Mouse (Mus musculus): ENCODE measurements around the gene Gpx3. TPM values are rescaled to one million over a fixed set of nuclear protein-coding genes. Genes with fewer than 3 reads are reported as not detected.

Gpx3 gene
- polyA plus RNA-seq, 1 experiment: 0.79 TPM

- Histone ChIP-seq H3K9me3 (ENCODE audit: control insufficient read depth, low read length) (no peaks in the 10 kb centered on the region), H3K36me3 (ENCODE audit: control insufficient read depth) (peaks cover 13% of the 10 kb centered on the region), H3K4me3 (replicated peaks) (no peak overlapping the region), H3K27me3 (ENCODE audit: control insufficient read depth) (peaks cover 14% of the 10 kb centered on the region), H3K4me1 (ENCODE audit: control insufficient read depth) (peaks cover 10% of the 10 kb centered on the region)
- TF ChIP-seq TAL1 (IDR thresholded peaks at IDR 0.05; ENCODE audit: low read length) (no peak), GATA1 (IDR thresholded peaks at IDR 0.05; ENCODE audit: low read length) (no peak)
These were observed 5.0 kb downstream of the Gpx3 start for GRCm38 (mm10) chr11:54907259-54907658.

- H3K4me1 ChIP-seq (ENCODE audit: control insufficient read depth): peaks cover 2% of the 10 kb centered on the region
- no peaks in the 10 kb centered on the region for H3K9me3 ChIP-seq (ENCODE audit: control insufficient read depth, low read length)
- TF ChIP-seq TAL1 (IDR thresholded peaks at IDR 0.05; ENCODE audit: low read length) (no peak), GATA1 (IDR thresholded peaks at IDR 0.05; ENCODE audit: low read length) (no peak)
- no peaks in the 10 kb centered on the region for H3K27me3 ChIP-seq (ENCODE audit: control insufficient read depth)
- no peak overlapping the region for H3K4me3 ChIP-seq (replicated peaks)
- H3K36me3 ChIP-seq (ENCODE audit: control insufficient read depth): peaks cover 17% of the 10 kb centered on the region
These were observed 7.0 kb downstream of the Gpx3 start for GRCm38 (mm10) chr11:54909273-54909672.

GRCm38 (mm10) chr11:54910081-54910665, 7.9 kb downstream of the Gpx3 start:
- Histone ChIP-seq H3K4me3 (replicated peaks) (no peak overlapping the region), H3K4me1 (ENCODE audit: control insufficient read depth) (no peaks in the 10 kb centered on the region), H3K9me3 (ENCODE audit: control insufficient read depth, low read length) (no peaks in the 10 kb centered on the region), H3K36me3 (ENCODE audit: control insufficient read depth) (peaks cover 25% of the 10 kb centered on the region), H3K27me3 (ENCODE audit: control insufficient read depth) (no peaks in the 10 kb centered on the region)
- no peak for TF ChIP-seq TAL1 (IDR thresholded peaks at IDR 0.05; ENCODE audit: low read length)
- no peak for TF ChIP-seq GATA1 (IDR thresholded peaks at IDR 0.05; ENCODE audit: low read length)

- H3K36me3 ChIP-seq (ENCODE audit: control insufficient read depth): peaks cover 29% of the 10 kb centered on the region
- no peaks in the 10 kb centered on the region for H3K9me3 ChIP-seq (ENCODE audit: control insufficient read depth, low read length)
- no peaks in the 10 kb centered on the region for H3K4me1 ChIP-seq (ENCODE audit: control insufficient read depth)
- no peaks in the 10 kb centered on the region for H3K27me3 ChIP-seq (ENCODE audit: control insufficient read depth)
- TF ChIP-seq GATA1 (IDR thresholded peaks at IDR 0.05; ENCODE audit: low read length) (no peak), TAL1 (IDR thresholded peaks at IDR 0.05; ENCODE audit: low read length) (no peak)
- no peak overlapping the region for H3K4me3 ChIP-seq (replicated peaks)
These were observed 8.9 kb downstream of the Gpx3 start for GRCm38 (mm10) chr11:54911201-54911600.

- TF ChIP-seq TAL1 (IDR thresholded peaks at IDR 0.05; ENCODE audit: low read length): no peak
- TF ChIP-seq GATA1 (IDR thresholded peaks at IDR 0.05; ENCODE audit: low read length): no peak
- no peaks in the 10 kb centered on the region for H3K9me3 ChIP-seq (ENCODE audit: control insufficient read depth, low read length)
- H3K4me3 ChIP-seq (replicated peaks): no peak overlapping the region
- H3K4me1 ChIP-seq (ENCODE audit: control insufficient read depth): no peaks in the 10 kb centered on the region
- H3K36me3 ChIP-seq (ENCODE audit: control insufficient read depth): peaks cover 34% of the 10 kb centered on the region
- H3K27me3 ChIP-seq (ENCODE audit: control insufficient read depth): no peaks in the 10 kb centered on the region
These were observed 9.6 kb downstream of the Gpx3 start for GRCm38 (mm10) chr11:54911671-54912502.

- no peak for TF ChIP-seq GATA1 (IDR thresholded peaks at IDR 0.05; ENCODE audit: low read length)
- no peak for TF ChIP-seq TAL1 (IDR thresholded peaks at IDR 0.05; ENCODE audit: low read length)
- Histone ChIP-seq H3K36me3 (ENCODE audit: control insufficient read depth) (peaks cover 42% of the 10 kb centered on the region), H3K4me1 (ENCODE audit: control insufficient read depth) (no peaks in the 10 kb centered on the region), H3K9me3 (ENCODE audit: control insufficient read depth, low read length) (no peaks in the 10 kb centered on the region), H3K27me3 (ENCODE audit: control insufficient read depth) (no peaks in the 10 kb centered on the region), H3K4me3 (replicated peaks) (no peak overlapping the region)
These were observed 10.5 kb downstream of the Gpx3 start for GRCm38 (mm10) chr11:54912503-54913316.

- H3K36me3 ChIP-seq (ENCODE audit: control insufficient read depth): peaks cover 52% of the 10 kb centered on the region
- H3K9me3 ChIP-seq (ENCODE audit: control insufficient read depth, low read length): no peaks in the 10 kb centered on the region
- no peaks in the 10 kb centered on the region for H3K27me3 ChIP-seq (ENCODE audit: control insufficient read depth)
- no peaks in the 10 kb centered on the region for H3K4me1 ChIP-seq (ENCODE audit: control insufficient read depth)
- no peak for TF ChIP-seq TAL1 (IDR thresholded peaks at IDR 0.05; ENCODE audit: low read length)
- H3K4me3 ChIP-seq (replicated peaks): no peak overlapping the region
These were observed 11.6 kb downstream of the Gpx3 start for GRCm38 (mm10) chr11:54913841-54914240.

- H3K36me3 ChIP-seq (ENCODE audit: control insufficient read depth): peaks cover 55% of the 10 kb centered on the region
- no peaks in the 10 kb centered on the region for H3K9me3 ChIP-seq (ENCODE audit: control insufficient read depth, low read length)
- no peaks in the 10 kb centered on the region; the same call in 1 of the 2 replicates for H3K4me1 ChIP-seq (ENCODE audit: control insufficient read depth)
- TF ChIP-seq GATA1 (IDR thresholded peaks at IDR 0.05; ENCODE audit: low read length) (no peak), TAL1 (IDR thresholded peaks at IDR 0.05; ENCODE audit: low read length) (no peak)
- no peak overlapping the region for H3K4me3 ChIP-seq (replicated peaks)
- no peaks in the 10 kb centered on the region for H3K27me3 ChIP-seq (ENCODE audit: control insufficient read depth)
These were observed 15.2 kb downstream of the Gpx3 start for GRCm38 (mm10) chr11:54917461-54917860.

- Histone ChIP-seq H3K36me3 (ENCODE audit: control insufficient read depth) (peaks cover 61% of the 10 kb centered on the region), H3K4me3 (replicated peaks) (no peak overlapping the region), H3K4me1 (ENCODE audit: control insufficient read depth) (no peaks in the 10 kb centered on the region; the same call in 1 of the 2 replicates), H3K9me3 (ENCODE audit: control insufficient read depth, low read length) (no peaks in the 10 kb centered on the region), H3K27me3 (ENCODE audit: control insufficient read depth) (no peaks in the 10 kb centered on the region)
- no peak for TF ChIP-seq GATA1 (IDR thresholded peaks at IDR 0.05; ENCODE audit: low read length)
- no peak for TF ChIP-seq TAL1 (IDR thresholded peaks at IDR 0.05; ENCODE audit: low read length)
These were observed 16.0 kb downstream of the Gpx3 start for GRCm38 (mm10) chr11:54918273-54918672.

Measured in erythroblast, embryonic 14.5 days (primary cell).